Mouse (Mus musculus) neural tube, embryonic 12.5 days (tissue): Measurements from ENCODE around the gene Pmvk. TPM values are rescaled to one million over a fixed set of nuclear protein-coding genes. Genes with fewer than 3 reads are reported as not detected.
"Not testable (repeated sequence)": the region's sequence is repeated elsewhere in the genome, so short reads cannot be mapped to it uniquely, and the experiment has no call there.

ENCODE experiments used
- ATAC-seq: fragments of 200-750 bp; cut with Nextera tagmentation; 2 replicates; pipeline ENCODE4 v1.8.0; 2017; ENCODE audit warnings: low read depth, mild to moderate bottlenecking, moderate TSS enrichment, moderate library complexity; ENCODE audit not compliant: low FRiP score
- H3K27ac ChIP-seq: fragments of 300-500 bp; sonication (generic); 2 replicates; pipeline ENCODE4 v1.5.1; 2016
- H3K27me3 ChIP-seq: fragments of 300-500 bp; sonication (generic); replicated peaks from 2 replicates; pipeline ENCODE4 v1.6.1; 2016; ENCODE audit warnings: mild to moderate bottlenecking
- H3K36me3 ChIP-seq: fragments of 300-500 bp; sonication (generic); 2 replicates; pipeline ENCODE4 v1.6.1; 2016; ENCODE audit warnings: mild to moderate bottlenecking
- H3K4me1 ChIP-seq: fragments of 300-500 bp; sonication (generic); 2 replicates; pipeline ENCODE4 v1.6.1; 2016
- H3K4me2 ChIP-seq: fragments of 300-500 bp; sonication (generic); replicated peaks from 2 replicates; pipeline ENCODE4 v1.6.1; 2016; ENCODE audit warnings: mild to moderate bottlenecking
- H3K4me3 ChIP-seq: fragments of 300-500 bp; sonication (generic); 2 replicates; pipeline ENCODE4 v1.5.1; 2016
- H3K9ac ChIP-seq: fragments of 300-500 bp; sonication (generic); 2 replicates; pipeline ENCODE4 v1.6.1; 2016; ENCODE audit warnings: mild to moderate bottlenecking
- H3K9me3 ChIP-seq: fragments of 300-500 bp; sonication (generic); 2 replicates; pipeline ENCODE4 v1.6.1; 2016; ENCODE audit warnings: mild to moderate bottlenecking
- WGBS: fragments of 180-500 bp; shearing (Covaris S2); methylation state at CpG from one replicate; pipeline ENCODE4 v1.1.7; 2016; 5-methylcytosine and 5-hydroxymethylcytosine counted together
- polyA plus RNA-seq: library from polyadenylated mRNA; unstranded; fragments of >200 nt; fragmentation: Nextera tagmentation; extraction: Ambion mirVana; gene quantifications from 2 replicates; pipeline ENCODE4 v1.2.1, GENCODE M21; 2016

Pmvk gene
- polyA plus RNA-seq, 1 experiment from 2014 or later = 81.6 TPM

GRCm38 (mm10) chr3:89419571-89419970 is 34.8 kb upstream of the Pmvk start:
- H3K4me1 ChIP-seq = peaks cover 50% of the 10 kb centered on the region
- ATAC-seq = no peak
- peak overlapping the region; percentile 56 for H3K4me3 ChIP-seq

GRCm38 (mm10) chr3:89419981-89420380 is 34.4 kb upstream of the Pmvk start:
- no peak for ATAC-seq
- WGBS = 18% methylated on average over 3 of the region's 3 CpGs
- peaks cover 21% of the 10 kb centered on the region for H3K36me3 ChIP-seq
- H3K27me3 ChIP-seq = no peaks in the 10 kb centered on the region
- H3K4me2 ChIP-seq = peak overlapping the region; percentile 80
- peaks cover 50% of the 10 kb centered on the region for H3K4me1 ChIP-seq
- H3K9ac ChIP-seq = peak overlapping the region; percentile 64; the same call in 1 of the 2 replicates
- H3K4me3 ChIP-seq = peak overlapping the region; percentile 56
- no peaks in the 10 kb centered on the region for H3K9me3 ChIP-seq
- H3K27ac ChIP-seq = 0 out of 2 replicates have a peak overlapping the region, but pooled peaks have one; percentile 70

More at GRCm38 (mm10) chr3:89419571-89419970, 34.8 kb upstream of the Pmvk start:
- Histone ChIP-seq H3K9ac (peak overlapping the region; percentile 64), H3K4me2 (peak overlapping the region; percentile 80), H3K36me3 (peaks cover 21% of the 10 kb centered on the region), H3K27me3 (no peaks in the 10 kb centered on the region), H3K9me3 (no peaks in the 10 kb centered on the region), H3K27ac (0 out of 2 replicates have a peak overlapping the region, but pooled peaks have one; percentile 70)
- 1% methylated on average over 9 of the region's 9 CpGs for WGBS

GRCm38 (mm10) chr3:89420421-89420820 is 33.9 kb upstream of the Pmvk start:
- no peak for ATAC-seq
- 52% methylated on average over 2 of the region's 2 CpGs for WGBS
- H3K4me1 ChIP-seq = peaks cover 50% of the 10 kb centered on the region

GRCm38 (mm10) chr3:89421002-89421774 is 33.2 kb upstream of the Pmvk start:
- 0 out of 2 replicates have a peak overlapping the region, but pooled peaks have one; percentile 32 for H3K27ac ChIP-seq
- H3K9ac ChIP-seq = peak overlapping the region; percentile 60
- H3K4me2 ChIP-seq = peak overlapping the region; percentile 64
- WGBS = 4% methylated on average over 11 of the region's 11 CpGs
- ATAC-seq = no peak
- H3K9me3 ChIP-seq = no peaks in the 10 kb centered on the region
- peaks cover 16% of the 10 kb centered on the region for H3K36me3 ChIP-seq
- no peaks in the 10 kb centered on the region for H3K27me3 ChIP-seq
- H3K4me3 ChIP-seq = peak overlapping the region; percentile 36
- peaks cover 50% of the 10 kb centered on the region for H3K4me1 ChIP-seq

More at GRCm38 (mm10) chr3:89420421-89420820, 33.9 kb upstream of the Pmvk start:
- Histone ChIP-seq H3K4me2 (peak overlapping the region; percentile 64), H3K27me3 (no peaks in the 10 kb centered on the region), H3K9me3 (no peaks in the 10 kb centered on the region), H3K36me3 (peaks cover 21% of the 10 kb centered on the region), H3K4me3 (no peak overlapping the region), H3K9ac (0 out of 2 replicates have a peak overlapping the region, but pooled peaks have one; percentile 5), H3K27ac (no peak overlapping the region)

GRCm38 (mm10) chr3:89421810-89422473 is 32.4 kb upstream of the Pmvk start:
- Histone ChIP-seq H3K9me3 (no peaks in the 10 kb centered on the region), H3K4me2 (peak overlapping the region; percentile 64), H3K27me3 (no peaks in the 10 kb centered on the region), H3K4me1 (peaks cover 50% of the 10 kb centered on the region), H3K36me3 (peaks cover 23% of the 10 kb centered on the region), H3K27ac (peak overlapping the region; percentile 32; the same call in 1 of the 2 replicates), H3K9ac (peak overlapping the region; percentile 60), H3K4me3 (peak overlapping the region; percentile 36)
- ATAC-seq = no peak
- WGBS = 12% methylated on average over 22 of the region's 22 CpGs

- Histone ChIP-seq H3K9me3 (no peaks in the 10 kb centered on the region), H3K9ac (no peak overlapping the region), H3K27ac (no peak overlapping the region), H3K4me2 (peak overlapping the region; percentile 64), H3K27me3 (no peaks in the 10 kb centered on the region), H3K4me3 (peak overlapping the region; percentile 36; the same call in 1 of the 2 replicates), H3K36me3 (peaks cover 29% of the 10 kb centered on the region), H3K4me1 (peaks cover 44% of the 10 kb centered on the region)
- ATAC-seq = no peak
- WGBS = 74% methylated on average over 6 of the region's 6 CpGs
These were observed 31.7 kb upstream of the Pmvk start for GRCm38 (mm10) chr3:89422556-89423205.

GRCm38 (mm10) chr3:89424416-89425140 is 29.8 kb upstream of the Pmvk start:
- WGBS = 94% methylated on average over 5 of the region's 5 CpGs
- Histone ChIP-seq H3K27ac (no peak overlapping the region), H3K9ac (no peak overlapping the region), H3K4me3 (no peak overlapping the region), H3K9me3 (no peaks in the 10 kb centered on the region), H3K4me1 (peaks cover 35% of the 10 kb centered on the region), H3K4me2 (no peak overlapping the region), H3K27me3 (no peaks in the 10 kb centered on the region), H3K36me3 (peaks cover 29% of the 10 kb centered on the region)
- ATAC-seq = no peak

GRCm38 (mm10) chr3:89425141-89425525 is 29.2 kb upstream of the Pmvk start:
- 88% methylated on average over 5 of the region's 5 CpGs for WGBS
- H3K4me1 ChIP-seq = peaks cover 30% of the 10 kb centered on the region
- peaks cover 29% of the 10 kb centered on the region for H3K36me3 ChIP-seq
- H3K9me3 ChIP-seq = no peaks in the 10 kb centered on the region
- no peak overlapping the region for H3K9ac ChIP-seq
- H3K27ac ChIP-seq = no peak overlapping the region
- ATAC-seq = no peak
- H3K4me3 ChIP-seq = no peak overlapping the region
- H3K27me3 ChIP-seq = no peaks in the 10 kb centered on the region
- no peak overlapping the region for H3K4me2 ChIP-seq

- Histone ChIP-seq H3K27ac (no peak overlapping the region), H3K9me3 (no peaks in the 10 kb centered on the region), H3K36me3 (peaks cover 29% of the 10 kb centered on the region), H3K9ac (no peak overlapping the region), H3K27me3 (no peaks in the 10 kb centered on the region), H3K4me3 (no peak overlapping the region), H3K4me2 (no peak overlapping the region), H3K4me1 (peaks cover 31% of the 10 kb centered on the region)
- 88% methylated on average over 4 of the region's 4 CpGs for WGBS
- no peak for ATAC-seq
These were observed 28.5 kb upstream of the Pmvk start for GRCm38 (mm10) chr3:89425876-89426275.

- not testable (repeated sequence) for H3K4me2 ChIP-seq, H3K9me3 ChIP-seq, H3K9ac ChIP-seq, H3K27me3 ChIP-seq, ATAC-seq, H3K27ac ChIP-seq, H3K4me3 ChIP-seq
- H3K4me1 ChIP-seq = peaks cover 11% of the 10 kb centered on the region
- WGBS = 93% methylated on average over 7 of the region's 7 CpGs
- peaks cover 46% of the 10 kb centered on the region for H3K36me3 ChIP-seq
These were observed 25.3 kb upstream of the Pmvk start for GRCm38 (mm10) chr3:89429021-89429420.
